Mouse (Mus musculus) testis, postnatal 10 days (tissue): ENCODE measurements at regions not wholly inside any gene's neighbourhood (a gene's known extent, or its start where the extent isn't known, plus 50 kb on each side); places are given as distances from the start of the nearest gene placed in this dataset.

Source experiments
- DNase-seq: peaks from one replicate; pipeline ENCODE4 v3.0.0; 2021; ENCODE audit warnings: low spot score

DNA sequence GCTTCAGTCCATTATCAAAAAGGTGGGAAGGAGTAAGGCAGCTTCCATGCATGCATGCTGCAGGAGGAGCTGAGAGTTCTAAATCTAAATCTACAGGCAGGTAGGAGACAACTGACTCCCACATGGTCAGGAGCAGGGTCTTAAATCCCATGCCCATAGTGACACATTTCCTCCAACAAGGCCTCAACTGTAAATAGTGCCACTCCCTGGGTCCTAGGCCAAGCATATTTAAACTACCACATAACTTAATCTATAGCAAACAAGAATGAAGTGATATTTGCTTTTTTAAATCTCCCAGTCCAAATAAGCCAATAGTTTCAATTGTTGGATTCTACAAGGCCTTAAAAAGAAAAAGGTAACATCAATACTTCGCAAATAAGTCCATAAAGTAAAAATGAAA is 1345.4 kb upstream of the Dsel start:
- DNase-seq: no peak

DNA sequence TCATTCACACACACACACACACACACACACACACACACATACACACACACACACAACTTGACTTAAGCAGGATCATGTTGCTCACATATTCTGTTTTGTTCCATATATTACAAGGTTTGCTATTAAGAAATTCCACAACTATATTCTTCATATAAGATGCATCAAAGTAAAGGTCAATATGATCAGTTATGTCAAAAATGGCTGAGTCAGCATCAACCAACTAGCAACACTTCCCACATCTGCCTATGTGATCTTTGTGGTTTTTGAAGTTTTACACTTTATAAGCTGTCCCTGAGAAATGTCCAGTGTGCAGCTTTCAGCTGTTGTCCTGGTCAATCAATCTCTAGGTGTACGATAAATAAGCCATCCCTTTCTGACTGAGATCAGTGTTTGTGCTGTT is 1339.3 kb upstream of the Dsel start:
- DNase-seq: no peak

DNA sequence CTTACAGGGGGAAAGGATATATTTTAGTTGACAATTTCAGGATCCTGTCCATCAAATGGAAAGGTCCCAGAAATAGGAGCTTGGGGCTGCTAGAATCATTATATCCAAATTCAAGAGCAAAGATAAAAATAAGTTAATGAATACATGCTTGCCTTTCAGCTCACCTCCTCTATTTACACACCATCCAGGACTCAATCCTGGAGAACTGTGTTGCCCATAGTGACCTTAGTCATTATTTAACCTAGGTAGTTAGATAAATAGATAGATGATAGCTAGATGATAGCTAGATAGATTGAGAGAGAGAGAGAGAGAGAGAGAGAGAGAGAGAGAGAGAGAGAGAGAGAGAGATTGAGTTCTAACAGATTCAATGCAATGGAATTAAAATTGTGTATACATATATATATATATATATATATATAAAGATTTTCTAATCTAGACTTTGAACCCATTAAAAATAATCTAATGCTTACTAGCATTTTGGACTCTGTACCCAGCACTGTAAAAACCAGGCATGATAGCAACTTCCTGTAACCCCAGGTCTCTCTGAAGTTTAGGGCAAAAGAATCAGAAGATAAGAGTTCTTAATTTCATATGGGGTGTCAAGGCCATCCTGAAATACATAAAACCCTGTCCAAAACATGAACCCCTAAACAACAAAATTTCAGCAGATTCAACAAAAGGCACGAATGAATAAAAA is 1329.5 kb upstream of the Dsel start:
- DNase-seq: no peak

- no peak for DNase-seq
Measured at GRCm38 (mm10) chr1:113163173-113163572, 1298.5 kb upstream of the Dsel start.
